Mouse (Mus musculus) megakaryocyte, embryonic 14.5 days (primary cell): ENCODE results near the gene Cryab. TPM values are rescaled to one million over a fixed set of nuclear protein-coding genes. Genes with fewer than 3 reads are reported as not detected.

ENCODE experiments used
- H3K27me3 ChIP-seq: replicated peaks from 2 replicates; pipeline ENCODE3; 2012; ENCODE audit warnings: inconsistent platforms
- H3K36me3 ChIP-seq: replicated peaks from 2 replicates; pipeline ENCODE3; 2012; ENCODE audit warnings: low read length, inconsistent platforms, mixed read lengths
- H3K4me1 ChIP-seq: 2 replicates; pipeline ENCODE4 v1.6.1; 2012; ENCODE audit warnings: inconsistent platforms
- H3K4me3 ChIP-seq: replicated peaks from 2 replicates; pipeline ENCODE3; 2012; ENCODE audit warnings: moderate library complexity, mild to moderate bottlenecking, inconsistent platforms
- H3K9me3 ChIP-seq: 2 replicates; pipeline ENCODE4 v1.6.1; 2012; ENCODE audit warnings: inconsistent platforms
- FLI1 ChIP-seq: IDR thresholded peaks from 2 replicates; pipeline ENCODE4 v1.6.1; 2012; ENCODE audit warnings: low read length, inconsistent platforms, mixed read lengths
- GATA1 ChIP-seq: IDR thresholded peaks from 3 replicates; pipeline ENCODE4 v1.6.1; 2012; ENCODE audit warnings: mixed read lengths, low read length, inconsistent platforms, borderline replicate concordance
- polyA plus RNA-seq: library from polyadenylated mRNA; stranded (reverse); fragments of >175 nt; gene quantifications from 2 replicates; pipeline ENCODE4 v1.2.3, GENCODE M21; 2012; ENCODE audit warnings: low replicate concordance; ENCODE audit not compliant: insufficient read depth

The Cryab gene
- polyA plus RNA-seq, 1 experiment = not detected

DNA sequence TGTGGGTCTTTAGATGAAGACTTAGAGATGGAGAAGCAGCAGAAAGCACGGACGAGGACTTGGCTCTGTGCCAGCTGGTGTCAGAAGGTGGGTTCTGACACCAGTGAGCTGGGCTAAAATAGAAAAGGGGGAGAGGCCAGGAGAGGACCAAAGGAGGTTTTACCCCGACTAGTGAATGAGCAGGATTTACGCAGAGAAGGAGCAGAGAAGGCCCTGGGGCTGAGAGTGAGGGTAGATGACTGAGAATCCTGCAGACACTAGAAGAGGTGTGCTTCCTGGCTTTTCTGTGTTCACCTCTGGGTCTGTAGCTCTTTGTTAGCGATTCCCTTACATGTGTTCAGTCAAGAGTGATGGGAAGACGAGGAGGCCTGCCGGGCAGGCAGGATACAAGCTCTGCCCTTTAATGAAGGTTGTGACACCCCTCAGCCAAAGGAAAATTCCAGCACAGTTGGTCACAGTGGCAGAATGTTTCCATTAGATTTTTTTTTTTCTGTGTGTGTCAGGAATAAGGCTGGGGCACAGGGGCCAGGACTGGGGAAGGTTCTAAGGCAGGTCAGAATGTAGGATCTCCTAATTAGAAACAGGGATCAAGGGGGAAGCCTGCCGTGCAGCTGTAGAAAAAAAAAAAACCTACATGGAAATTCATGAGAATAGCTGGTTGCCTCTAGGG lies 25.1 kb upstream of the Cryab start:
- Histone ChIP-seq H3K27me3 (peaks cover 68% of the 10 kb centered on the region), H3K4me3 (no peak overlapping the region), H3K9me3 (no peaks in the 10 kb centered on the region), H3K4me1 (peaks cover 30% of the 10 kb centered on the region), H3K36me3 (no peaks in the 10 kb centered on the region)
- TF ChIP-seq FLI1 (no peak), GATA1 (no peak)

DNA sequence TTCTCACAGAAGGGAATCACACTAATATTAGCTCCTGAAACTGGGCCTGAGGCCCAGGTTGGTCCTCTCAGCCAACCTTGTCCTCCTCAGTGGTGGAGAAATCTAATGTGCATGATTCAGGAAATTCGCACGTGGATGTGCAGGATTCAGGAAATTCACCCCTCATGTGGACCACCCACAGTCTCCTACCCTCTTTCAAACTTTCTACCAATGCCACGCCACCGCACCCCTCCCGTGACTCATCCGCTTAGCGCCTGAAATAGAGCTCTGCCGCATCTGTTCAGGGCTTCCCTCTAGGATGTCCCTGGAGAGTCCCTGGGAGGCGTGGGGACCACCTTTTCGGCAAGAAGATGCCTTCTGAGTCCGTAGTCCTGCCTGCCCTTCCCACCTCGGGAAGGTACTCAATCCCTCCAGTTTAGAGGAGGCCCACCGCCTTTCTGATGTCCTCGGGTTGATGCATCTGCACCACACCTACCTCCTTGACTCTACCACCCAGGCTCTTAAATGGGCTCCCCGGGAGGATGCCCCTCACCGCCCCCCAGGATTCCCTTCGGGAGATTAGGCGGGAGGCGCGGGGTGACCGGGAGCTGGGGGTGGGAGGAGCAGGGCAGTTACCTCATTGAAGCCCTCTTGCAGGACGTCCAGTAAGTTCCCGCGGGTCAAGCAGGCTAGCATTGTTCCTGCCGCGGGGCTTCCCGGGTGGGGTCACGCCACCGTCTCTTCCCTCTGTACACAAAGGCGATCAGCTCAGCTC lies 23.8 kb upstream of the Cryab start:
- Histone ChIP-seq H3K9me3 (no peaks in the 10 kb centered on the region), H3K27me3 (peaks cover 68% of the 10 kb centered on the region), H3K36me3 (no peaks in the 10 kb centered on the region), H3K4me1 (peaks cover 30% of the 10 kb centered on the region), H3K4me3 (peak overlapping the region; percentile 94)
- TF ChIP-seq FLI1 = no peak
- TF ChIP-seq GATA1 = no peak

DNA sequence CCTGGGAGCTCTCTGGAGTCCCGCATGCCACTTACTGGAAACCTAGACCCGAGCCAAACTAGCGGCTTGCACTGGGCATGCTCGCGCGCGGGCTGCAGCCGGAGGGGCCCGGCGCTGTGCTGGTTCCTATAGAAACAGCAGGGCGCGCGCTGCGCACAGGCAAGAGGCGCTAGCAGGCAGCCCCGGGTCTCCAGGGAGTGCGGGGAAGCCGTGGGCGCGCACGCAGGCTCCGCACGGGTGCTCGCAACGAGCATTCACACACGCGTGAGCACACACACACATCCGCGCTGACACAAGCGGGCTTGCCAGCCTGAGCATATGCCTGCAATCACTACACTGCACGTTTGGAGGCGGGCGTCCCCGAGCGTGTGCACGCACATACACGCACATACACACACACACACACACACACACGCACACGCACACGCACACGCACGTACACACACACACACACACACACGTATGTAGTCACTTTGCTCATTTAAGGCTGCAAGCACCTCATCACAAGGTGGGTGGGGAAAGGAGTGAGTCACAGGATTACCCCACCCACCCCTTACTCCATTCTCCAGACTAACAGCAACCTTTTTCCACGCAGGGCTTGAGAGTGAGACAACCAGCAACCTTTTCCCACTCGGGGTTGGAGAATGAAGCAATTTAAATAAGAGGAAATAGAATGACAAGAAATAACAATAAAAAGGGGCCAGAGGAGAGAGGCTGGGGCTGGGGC lies 23.0 kb upstream of the Cryab start:
- Histone ChIP-seq H3K4me1 (peaks cover 33% of the 10 kb centered on the region), H3K9me3 (no peaks in the 10 kb centered on the region), H3K36me3 (no peaks in the 10 kb centered on the region), H3K27me3 (peaks cover 69% of the 10 kb centered on the region), H3K4me3 (peak overlapping the region; percentile 94)
- no peak for TF ChIP-seq FLI1
- no peak for TF ChIP-seq GATA1

DNA sequence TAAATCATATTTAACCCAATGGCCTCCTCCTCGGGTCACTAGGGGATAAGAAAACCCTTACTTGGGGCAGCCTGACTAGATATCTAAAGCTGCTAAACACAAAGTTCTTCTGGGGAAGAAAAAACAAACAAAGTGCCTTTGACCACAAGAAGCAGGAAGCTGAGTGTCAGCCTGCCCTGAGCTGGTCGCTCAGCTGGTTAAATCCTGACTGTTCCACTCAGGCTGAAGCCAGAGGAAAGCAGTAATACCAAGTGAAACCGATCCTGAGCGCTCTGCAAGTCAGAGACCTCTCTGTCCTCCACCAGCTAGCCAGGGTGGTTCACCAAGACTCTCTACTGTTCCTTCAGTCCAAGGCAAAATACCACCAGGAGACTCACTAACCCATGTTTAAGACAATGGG lies 21.5 kb upstream of the Cryab start:
- H3K4me1 ChIP-seq = peaks cover 31% of the 10 kb centered on the region
- H3K4me3 ChIP-seq = no peak overlapping the region
- TF ChIP-seq GATA1 (no peak), FLI1 (no peak)
- H3K27me3 ChIP-seq = peaks cover 63% of the 10 kb centered on the region
- no peaks in the 10 kb centered on the region for H3K36me3 ChIP-seq
- H3K9me3 ChIP-seq = no peaks in the 10 kb centered on the region

DNA sequence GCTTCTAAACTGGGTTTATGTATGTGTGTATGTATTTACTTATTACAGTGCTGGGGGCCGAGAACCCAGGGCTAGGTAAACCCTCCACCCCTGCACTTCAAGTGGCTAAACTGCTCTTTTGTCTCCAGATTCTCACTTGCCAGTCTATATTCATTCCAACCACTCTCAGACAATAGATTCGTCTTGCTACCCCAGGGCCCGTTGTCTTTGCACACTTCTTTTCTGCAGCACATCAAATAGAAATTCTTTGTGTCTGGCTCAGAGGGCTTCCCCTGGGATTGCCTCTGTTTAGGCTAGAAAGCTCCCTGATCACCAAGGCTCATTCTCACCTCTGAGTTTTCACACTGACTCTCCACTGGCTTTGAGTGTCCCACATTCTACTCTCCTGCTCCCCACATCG lies 18.6 kb upstream of the Cryab start:
- no peaks in the 10 kb centered on the region for H3K36me3 ChIP-seq
- H3K4me1 ChIP-seq = peaks cover 26% of the 10 kb centered on the region
- H3K9me3 ChIP-seq = no peaks in the 10 kb centered on the region
- H3K4me3 ChIP-seq = no peak overlapping the region
- H3K27me3 ChIP-seq = peaks cover 40% of the 10 kb centered on the region
- TF ChIP-seq FLI1 (no peak), GATA1 (no peak)

DNA sequence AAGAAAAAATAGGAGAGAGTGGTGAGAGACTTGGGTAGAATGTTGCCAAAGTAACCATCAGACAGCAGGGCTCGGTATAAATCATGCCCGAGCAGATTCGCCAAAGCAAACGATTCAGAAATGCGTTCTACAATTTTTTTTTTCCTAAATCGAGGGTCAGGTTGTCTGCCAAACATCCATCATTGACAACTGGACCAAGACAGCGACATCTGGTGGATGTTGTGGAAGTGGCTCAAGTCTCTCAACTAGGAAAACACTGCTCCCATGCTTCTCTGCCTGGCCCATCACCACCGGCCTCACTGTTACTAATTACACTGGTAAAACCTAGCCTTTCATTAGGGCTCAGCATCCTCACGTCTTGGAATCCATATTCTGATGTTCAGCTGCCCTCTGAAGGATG lies 16.1 kb upstream of the Cryab start:
- H3K36me3 ChIP-seq = no peaks in the 10 kb centered on the region
- no peak for TF ChIP-seq FLI1
- TF ChIP-seq GATA1 = no peak
- no peak overlapping the region for H3K4me3 ChIP-seq

DNA sequence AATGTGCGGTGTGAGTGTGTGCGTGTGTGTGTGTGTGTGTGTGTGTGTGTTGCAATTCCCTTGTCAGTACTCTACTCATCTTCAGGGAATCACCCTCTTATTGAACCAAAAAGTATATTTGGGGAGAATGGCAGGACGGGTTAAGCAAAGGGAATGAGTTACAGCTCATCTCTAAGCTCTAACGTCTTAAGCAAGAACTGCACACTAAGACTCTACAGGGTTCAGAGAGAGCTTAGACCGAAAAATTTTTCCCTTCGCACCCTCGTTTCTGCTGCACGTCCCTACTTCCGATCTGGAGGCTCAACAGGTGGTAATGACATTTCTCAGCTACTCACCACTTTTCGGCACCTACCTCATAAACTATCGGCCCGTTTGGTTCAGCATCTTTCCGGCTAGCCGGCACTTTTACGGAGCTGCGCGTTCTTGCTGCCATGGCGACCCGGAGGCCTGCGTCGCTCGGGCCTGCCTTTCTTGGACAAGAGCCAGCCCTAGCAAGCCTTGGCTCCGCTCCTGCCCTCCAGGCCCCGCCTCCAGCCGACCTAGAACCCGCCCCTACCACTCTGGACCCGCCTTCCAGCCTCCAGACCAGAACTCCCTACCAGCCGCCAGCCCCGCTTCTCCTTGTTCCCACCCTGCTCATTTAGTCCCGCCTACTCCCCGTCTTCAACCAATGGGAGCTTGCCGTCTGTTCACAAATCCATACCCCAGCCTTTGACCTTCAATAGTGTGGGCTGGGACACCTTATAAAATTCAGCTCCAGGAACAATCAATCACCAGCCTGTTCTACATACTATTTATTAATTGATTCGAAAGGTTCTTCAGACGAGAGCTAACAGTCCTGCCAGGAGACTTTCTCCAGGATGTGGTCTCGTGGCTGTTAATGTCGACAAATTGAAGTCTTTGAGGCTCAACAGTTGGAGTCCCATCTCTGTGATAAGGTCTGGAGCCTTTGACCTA lies 11.9 kb upstream of the Cryab start, which contains the start of gene Dixdc1:
Gene Dixdc1 (minus strand): TSS at position 604 of the 957 bp plus-strand sequence.
- H3K27me3 ChIP-seq = peaks cover 19% of the 10 kb centered on the region
- H3K9me3 ChIP-seq = no peaks in the 10 kb centered on the region
- no peak for TF ChIP-seq GATA1
- no peak for TF ChIP-seq FLI1
- H3K36me3 ChIP-seq = no peaks in the 10 kb centered on the region
- H3K4me3 ChIP-seq = peak within 1 kb of the TSS; percentile 88
- peaks cover 29% of the 10 kb centered on the region for H3K4me1 ChIP-seq

More for the DNA sequence above, 16.1 kb upstream of the Cryab start:
- peaks cover 34% of the 10 kb centered on the region for H3K27me3 ChIP-seq
- peaks cover 18% of the 10 kb centered on the region for H3K4me1 ChIP-seq
- no peaks in the 10 kb centered on the region for H3K9me3 ChIP-seq

DNA sequence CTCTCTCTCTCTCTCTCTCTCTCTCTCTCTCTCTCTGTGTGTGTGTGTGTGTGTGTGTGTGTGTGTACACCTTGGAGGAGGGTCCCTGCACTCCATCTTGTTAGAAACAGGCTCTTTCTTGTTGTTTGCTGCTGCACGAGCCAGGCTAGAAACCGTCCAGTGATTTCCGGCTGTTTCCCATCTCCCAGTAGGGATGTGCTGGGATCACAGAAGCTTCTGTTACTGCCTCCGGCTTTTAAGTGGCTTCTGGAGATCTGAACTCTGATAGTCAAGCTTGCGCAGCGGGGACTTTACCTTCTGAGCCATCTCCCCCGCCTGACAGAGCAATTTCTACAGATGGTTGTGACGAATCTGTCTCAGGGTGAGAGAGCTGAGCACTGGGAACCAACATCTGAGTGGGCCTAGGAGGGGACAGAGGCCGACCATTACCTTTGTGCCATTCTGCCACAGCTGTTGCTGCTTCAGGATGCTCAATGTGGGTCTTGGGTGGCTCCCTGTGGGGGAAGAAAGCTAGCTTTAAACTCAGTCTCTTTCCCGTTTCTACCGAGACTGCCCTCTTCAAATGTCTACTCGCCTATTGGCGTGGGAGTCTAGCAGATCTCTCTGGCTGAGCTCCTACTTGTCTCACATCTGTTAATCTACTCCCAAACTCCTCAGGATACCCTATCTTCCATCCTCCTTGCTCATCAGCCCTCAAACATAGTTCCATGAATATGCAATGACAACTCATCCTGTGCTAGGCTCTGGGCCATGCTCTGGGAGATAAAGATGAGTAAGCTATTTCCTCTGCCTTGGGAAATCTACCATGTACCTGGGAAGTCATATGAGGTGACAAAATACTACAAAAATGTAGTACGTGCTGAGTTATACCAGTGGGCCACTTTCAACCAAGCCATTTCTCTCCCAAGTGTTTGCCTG lies 10.0 kb upstream of the Cryab start:
- Histone ChIP-seq H3K4me1 (peaks cover 33% of the 10 kb centered on the region), H3K9me3 (no peaks in the 10 kb centered on the region), H3K4me3 (no peak overlapping the region), H3K27me3 (peaks cover 21% of the 10 kb centered on the region), H3K36me3 (no peaks in the 10 kb centered on the region)
- TF ChIP-seq GATA1 = no peak
- TF ChIP-seq FLI1 = no peak
